Mouse (Mus musculus) left cerebral cortex, adult 11 months (tissue): ENCODE data around the gene Zfp217.

ENCODE experiments used
- DNase-seq: peaks from one replicate; pipeline ENCODE4 v3.0.0; 2022; ENCODE audit warnings: low spot score

Zfp217 gene

GRCm38 (mm10) chr2:170158987-170159386 lies 11.1 kb upstream of the Zfp217 start:
- DNase-seq = no peak

DNA sequence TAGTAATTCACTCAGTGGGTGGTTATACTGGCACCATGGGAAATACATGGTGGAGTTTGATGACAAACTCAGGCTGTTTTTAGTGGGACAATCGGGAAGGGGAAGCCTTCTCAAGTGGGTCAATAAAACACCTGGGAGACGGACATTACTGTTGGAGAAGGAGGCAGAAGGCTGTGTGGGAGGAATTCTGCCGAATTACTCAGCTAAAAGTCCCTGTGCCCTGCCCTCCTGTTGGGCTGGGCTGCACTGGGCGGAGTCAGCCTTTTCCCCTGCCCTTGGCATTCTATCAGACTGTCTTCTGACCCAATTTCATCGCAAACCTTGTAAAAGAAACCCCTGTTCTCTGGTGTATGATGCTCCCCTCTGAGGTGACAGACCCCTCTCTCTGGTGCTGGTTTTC lies 10.3 kb upstream of the Zfp217 start:
- DNase-seq = no peak

- no peak for DNase-seq
These were observed 9.6 kb upstream of the Zfp217 start for GRCm38 (mm10) chr2:170157280-170158200.

GRCm38 (mm10) chr2:170155089-170155740 lies 7.3 kb upstream of the Zfp217 start:
- no peak for DNase-seq

GRCm38 (mm10) chr2:170154738-170155088 lies 6.8 kb upstream of the Zfp217 start:
- DNase-seq = no peak

DNA sequence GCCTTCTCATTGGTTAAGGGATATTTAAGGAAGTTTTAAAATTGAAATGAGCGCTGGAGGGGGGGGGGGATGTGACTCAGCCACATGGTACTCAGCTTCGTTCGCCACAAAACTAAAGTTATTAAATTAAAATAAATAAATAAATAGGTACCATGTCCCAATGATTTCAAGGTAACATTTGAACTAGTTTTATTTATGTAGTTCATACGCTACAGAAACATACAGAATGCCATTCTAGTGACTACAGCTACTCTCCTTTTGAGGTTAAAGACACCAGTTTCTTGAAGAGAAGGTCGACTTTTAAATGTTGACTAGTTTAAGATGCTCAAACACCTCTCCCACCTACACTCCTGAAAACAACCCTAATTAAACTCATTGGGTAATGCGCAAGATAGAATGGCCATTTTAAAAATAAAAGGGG lies 6.4 kb upstream of the Zfp217 start:
- no peak for DNase-seq

GRCm38 (mm10) chr2:170153421-170154271 lies 5.7 kb upstream of the Zfp217 start:
- DNase-seq = no peak

- no peak for DNase-seq
These were observed 5.0 kb upstream of the Zfp217 start for GRCm38 (mm10) chr2:170152856-170153255.

DNA sequence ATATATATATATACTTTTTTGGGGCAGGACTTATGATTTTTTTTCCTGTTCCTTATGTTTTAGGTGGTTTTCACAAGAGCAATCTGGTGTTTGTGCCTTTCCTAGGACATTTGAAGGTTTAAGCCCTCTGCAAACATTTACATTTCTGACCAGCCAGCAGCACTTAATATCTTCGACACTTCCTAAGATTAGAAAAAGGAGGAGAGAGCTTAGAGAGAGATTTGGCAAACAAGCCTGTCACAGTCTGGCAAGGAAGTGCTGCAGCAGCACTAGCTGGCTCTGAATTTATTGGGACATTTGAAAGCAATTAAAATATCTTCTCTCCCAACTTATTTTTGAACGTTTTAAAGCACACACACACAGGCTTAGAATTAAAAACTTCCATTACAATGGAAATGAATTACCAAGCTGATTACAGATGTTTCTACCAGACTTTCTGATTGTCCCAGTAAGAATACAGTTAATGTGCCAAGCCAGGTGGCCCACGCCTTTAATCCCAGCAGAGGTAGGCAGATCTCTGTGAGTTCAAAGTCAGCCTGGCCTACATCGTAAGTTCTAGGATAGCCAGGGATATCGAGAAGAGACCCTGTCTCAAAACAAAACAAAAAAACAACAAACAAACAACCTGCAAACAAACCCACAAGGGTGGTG lies 4.3 kb upstream of the Zfp217 start:
- DNase-seq = no peak

GRCm38 (mm10) chr2:170151470-170151869 lies 3.6 kb upstream of the Zfp217 start:
- DNase-seq = no peak

GRCm38 (mm10) chr2:170148828-170149227 lies 925 bp upstream of the Zfp217 start:
- DNase-seq = no peak

GRCm38 (mm10) chr2:170147170-170147569 lies 733 bp downstream of the Zfp217 start:
- no peak for DNase-seq

- no peak for DNase-seq
These were observed 3.6 kb downstream of the Zfp217 start for GRCm38 (mm10) chr2:170144343-170144742.

DNA sequence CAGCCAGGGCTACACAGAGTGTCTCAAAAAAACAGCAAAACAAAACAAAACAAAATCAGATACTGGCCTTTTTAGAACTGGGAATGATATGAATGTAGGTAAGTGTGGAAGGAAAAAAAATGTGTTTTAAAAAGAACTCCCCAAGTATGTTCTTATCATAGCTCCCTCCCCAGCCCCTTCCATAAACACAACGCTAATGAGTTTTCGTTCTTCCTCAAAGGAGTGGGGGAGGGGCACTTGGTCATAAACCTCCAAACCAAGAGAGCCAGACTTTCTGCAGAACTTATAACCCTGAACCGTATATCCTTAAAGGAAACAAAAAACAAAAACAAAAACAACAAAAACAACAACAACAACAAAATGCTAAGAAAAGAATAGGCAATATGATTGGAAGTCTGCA lies 4.0 kb downstream of the Zfp217 start:
- no peak for DNase-seq

GRCm38 (mm10) chr2:170142542-170142941 lies 5.4 kb downstream of the Zfp217 start:
- DNase-seq = no peak

DNA sequence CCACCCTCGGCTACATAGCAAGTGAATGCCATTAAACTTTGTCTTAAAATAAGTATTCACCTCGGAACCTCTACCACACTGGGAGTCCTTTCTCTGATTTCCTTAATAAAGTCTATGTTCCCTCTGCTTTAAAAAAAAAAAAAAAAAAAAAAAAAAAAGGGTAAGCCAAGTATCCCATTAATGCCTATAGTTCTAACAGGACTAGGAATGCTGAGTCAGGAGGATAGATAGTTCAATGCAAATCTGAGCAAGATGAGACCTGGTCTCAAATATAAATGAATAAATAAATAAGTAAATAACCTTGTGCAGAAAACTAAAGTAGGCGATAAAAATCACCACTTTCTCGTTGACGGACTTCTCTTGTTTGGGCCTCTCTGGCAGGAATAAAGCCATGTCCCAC lies 6.4 kb downstream of the Zfp217 start:
- no peak for DNase-seq

DNA sequence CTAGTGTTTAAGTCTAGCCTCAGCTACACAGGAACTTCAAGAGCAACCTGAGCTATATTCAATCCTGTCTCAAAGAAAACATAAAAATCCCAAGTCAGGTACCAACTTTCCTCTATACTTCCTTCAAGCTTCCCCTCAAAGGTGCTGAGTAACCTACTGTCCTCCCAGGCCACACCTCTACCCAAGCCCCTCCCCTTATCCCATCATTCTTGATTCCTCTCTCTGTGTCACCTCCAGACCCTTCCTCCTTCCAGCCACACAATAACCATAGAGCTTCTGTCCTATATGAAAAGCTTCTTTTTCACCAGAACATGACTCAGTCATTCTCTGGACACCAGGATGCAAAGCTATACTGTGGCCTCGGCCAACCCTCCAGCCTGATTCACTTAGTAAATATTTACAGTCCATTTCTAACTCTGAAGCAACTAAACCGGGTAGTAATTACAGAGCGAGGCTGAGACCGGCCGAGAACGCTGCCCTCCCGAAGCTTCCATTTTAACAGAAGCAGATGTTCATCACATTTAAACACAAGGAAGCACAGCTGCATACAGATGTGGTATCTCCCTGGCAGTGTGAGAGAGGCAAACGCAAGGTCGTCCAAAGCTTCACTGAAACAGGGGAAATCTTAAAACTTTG lies 8.4 kb downstream of the Zfp217 start:
- DNase-seq = no peak

- no peak for DNase-seq
These were observed 11.0 kb downstream of the Zfp217 start for GRCm38 (mm10) chr2:170136928-170137327.

- no peak for DNase-seq
These were observed 12.1 kb downstream of the Zfp217 start for GRCm38 (mm10) chr2:170135820-170136219.

GRCm38 (mm10) chr2:170134026-170134690 lies 13.7 kb downstream of the Zfp217 start:
- DNase-seq = no peak
